Mouse (Mus musculus) adipocyte (in vitro differentiated cells): ENCODE results near the gene Trim5.
"Not testable (repeated sequence)": the region's sequence is repeated elsewhere in the genome, so short reads cannot be mapped to it uniquely, and the experiment has no call there.

Experiments
- DNase-seq: peaks from one replicate; pipeline ENCODE4 v3.0.0-alpha.2; 2016; ENCODE audit warnings: low spot score

Trim5 gene

DNA sequence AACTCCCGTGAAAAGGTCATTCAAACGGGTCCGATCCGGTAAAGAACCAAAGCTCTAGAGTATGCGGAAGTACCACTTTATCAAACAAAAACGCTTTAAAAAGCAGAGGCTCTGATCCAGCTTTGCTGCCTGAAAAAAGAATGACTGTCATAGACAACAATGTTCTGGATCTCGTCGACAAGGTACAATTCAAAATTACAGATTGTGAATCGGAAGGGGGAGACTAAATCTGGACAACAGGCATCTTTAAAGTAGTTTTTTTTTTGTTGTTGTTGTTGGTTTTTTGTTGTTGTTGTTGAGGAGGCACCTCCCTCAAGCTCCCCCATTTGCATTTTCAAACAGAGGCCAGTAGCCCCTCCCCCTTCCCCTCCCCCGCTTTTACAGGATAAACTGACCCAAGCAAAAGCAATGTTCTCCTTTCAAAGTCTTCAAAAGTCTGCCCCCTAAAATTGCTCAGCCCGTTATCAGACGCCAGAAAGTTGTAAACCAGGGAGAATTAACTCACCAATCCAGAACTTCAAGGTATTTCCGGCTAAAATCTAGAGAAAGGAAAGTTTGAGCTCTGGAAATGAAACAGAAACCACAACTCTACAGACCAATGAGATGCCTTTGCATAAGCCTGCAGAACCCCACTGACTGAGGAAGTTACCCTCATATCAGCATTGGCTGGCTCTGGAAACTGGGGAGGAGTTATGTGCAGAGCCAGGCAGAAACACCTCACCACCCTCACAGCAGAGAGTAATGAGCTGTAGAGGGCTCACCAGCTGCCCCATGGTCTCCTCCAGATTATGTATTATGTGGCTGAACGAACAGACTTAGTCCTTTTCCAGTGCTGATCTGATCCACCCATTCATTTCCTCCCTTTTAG, at the start of gene Trim5:
Gene Trim5, minus strand, starts transcription at position 519 of the 868 bp plus-strand sequence.
- not testable (repeated sequence) for DNase-seq

DNA sequence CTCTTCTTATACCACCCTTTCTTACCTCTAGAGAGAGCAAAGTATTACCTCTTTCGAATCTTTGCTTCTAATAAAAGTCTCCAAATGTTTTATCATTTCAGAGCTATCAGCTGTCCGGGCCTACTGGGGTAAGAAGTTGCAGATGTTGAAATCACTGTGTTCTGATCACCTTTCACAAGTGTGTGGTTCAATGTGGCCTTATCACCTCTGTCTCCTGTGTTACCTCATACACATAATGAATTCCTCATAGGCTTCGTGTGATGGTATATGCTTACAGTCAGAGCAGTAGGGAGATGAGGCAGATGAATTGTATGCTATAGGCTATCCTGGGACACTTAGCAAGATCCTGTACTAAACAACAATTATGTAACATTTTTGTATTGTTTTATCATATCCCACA, 47.7 kb upstream of the Trim5 start:
- not testable (repeated sequence) for DNase-seq

DNA sequence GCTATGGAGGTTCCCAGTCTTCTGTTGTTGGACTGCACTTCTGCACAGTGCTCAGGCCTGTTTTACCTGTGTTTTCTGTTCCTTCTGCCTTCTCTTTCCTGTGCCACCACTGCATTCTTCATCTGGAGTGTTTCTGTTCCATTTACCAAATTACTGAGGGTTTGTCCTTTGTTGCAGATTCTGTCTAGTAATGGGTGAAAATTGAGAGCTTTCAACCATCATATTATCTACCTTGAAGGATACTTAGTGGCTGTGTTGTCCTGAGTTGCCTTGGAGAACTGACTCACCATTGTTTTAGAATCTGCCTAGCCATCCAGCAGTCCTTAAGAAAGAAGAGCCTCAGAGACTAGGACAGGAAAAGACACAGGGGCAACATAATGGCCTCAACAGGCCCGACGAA, 41.3 kb upstream of the Trim5 start, which contains the start of gene Trim34b:
Gene Trim34b, plus strand, starts transcription at position 301 of the 400 bp plus-strand sequence.
- DNase-seq: not testable (repeated sequence)

DNA sequence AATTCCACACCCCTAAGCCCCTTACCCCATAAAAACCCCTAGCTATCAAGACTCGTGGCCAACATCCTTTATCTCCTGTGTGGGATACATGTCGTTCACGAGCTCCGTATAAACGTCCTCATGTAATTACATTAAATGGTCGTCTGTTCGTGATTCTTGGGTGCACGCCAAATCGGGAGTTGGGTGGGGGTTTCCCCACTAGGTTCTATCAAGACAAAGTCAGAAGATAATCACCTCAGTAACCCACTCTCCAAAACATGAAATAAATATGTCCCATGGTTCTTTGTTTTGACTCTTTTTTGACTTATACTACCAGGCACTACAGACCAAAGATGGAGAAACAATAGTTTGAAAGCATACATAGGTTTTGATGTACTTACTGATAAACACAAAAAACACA, 34.1 kb upstream of the Trim5 start:
- no peak for DNase-seq

DNA sequence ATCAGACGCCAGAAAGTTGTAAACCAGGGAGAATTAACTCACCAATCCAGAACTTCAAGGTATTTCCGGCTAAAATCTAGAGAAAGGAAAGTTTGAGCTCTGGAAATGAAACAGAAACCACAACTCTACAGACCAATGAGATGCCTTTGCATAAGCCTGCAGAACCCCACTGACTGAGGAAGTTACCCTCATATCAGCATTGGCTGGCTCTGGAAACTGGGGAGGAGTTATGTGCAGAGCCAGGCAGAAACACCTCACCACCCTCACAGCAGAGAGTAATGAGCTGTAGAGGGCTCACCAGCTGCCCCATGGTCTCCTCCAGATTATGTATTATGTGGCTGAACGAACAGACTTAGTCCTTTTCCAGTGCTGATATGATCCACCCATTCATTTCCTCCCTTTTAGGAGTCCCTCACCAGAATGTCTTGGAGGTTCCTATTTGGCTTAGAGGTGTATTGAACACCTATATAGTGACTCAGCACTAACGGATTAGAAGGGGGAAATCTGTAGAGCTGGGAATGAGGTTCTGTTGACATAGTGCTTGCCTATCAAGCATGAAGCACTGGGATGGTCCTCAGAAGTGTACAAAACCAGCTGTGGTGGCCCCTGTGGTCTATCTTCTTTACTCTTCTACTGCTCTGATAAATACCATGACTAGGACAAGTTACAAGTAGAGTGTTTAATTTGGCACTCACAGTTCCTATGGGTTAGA, 27.6 kb upstream of the Trim5 start, which contains the start of gene Trim12a:
Gene Trim12a, minus strand, starts transcription at position 98 of the 712 bp plus-strand sequence.
- DNase-seq: not testable (repeated sequence)

DNA sequence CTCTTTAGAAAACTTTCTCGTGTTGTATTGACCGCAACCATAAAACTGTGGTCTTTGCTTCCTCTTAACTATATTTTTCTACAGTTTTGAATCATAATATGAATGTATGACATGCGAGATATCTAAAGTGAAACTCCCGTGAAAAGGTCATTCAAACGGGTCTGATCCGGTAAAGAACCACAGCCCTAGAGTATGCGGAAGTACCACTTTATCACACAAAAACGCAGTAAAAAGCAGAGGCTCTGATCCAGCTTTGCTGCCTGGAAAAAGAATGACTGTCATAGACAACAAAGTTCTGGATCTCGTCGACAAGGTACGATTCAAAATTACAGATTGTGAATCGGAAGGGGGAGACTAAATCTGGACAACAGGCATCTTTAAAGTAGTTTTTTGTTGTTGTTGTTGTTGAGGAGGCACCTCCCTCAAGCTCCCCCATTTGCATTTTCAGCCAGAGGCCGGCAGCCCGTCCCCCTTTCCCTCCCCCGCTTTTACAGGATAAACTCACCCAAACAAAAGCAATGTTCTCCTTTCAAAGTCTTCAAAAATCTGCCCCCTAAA, 27.0 kb upstream of the Trim5 start:
- DNase-seq: no peak

DNA sequence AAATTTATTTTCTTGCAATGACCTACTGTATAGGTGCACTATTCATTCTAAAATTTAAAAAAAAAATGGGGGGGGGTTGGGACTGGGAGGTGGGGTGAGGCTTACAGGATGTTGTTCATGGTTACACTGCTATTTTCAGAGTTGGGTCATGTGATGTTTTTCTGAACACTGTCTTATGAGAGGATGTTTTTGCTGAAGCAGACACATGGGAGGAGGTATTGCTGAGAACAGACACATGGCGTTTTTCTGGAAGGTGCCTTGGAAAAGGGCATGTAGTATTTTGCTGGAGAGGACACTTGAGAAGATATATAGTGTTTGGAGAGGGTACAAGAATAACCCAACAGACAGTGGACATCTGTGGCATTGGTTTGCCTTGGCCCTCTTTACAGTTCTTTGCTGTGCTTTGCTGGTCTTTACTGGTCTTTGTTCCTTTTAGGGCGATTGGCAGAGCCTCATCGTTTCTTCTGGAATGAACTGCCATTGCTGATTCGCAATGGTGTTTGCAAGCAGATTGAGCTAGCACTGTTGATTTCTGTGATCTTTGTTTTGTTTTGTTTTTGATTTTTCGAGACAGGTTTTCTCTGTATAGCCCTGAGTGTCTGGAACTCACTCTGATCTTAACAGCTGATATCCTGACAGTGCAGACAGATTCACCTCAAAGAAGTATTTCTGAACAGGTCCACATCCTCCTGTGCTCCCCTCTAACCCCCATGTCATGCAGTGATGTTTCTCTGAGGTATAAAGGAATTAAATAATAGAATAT, 3.9 kb upstream of the Trim5 start:
- DNase-seq: no peak

DNA sequence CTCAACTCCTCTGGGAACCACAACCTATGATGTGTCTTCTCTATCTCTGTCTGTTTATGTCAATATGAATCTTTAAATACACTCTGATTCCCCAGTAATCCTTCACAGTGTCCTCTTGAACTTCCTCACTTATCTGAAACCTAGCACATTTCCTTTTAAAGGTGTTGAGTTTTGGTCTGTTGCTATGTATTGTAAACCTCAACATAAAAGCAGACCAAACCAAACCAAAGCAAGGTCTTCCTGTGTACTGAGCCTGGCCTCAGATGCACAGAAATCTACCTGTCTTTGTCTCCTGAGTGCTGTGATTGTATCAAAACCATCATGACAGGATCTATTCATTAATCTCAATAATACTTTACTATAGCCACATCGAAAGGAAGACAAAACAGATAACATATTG, 2.7 kb upstream of the Trim5 start:
- DNase-seq: no peak

DNA sequence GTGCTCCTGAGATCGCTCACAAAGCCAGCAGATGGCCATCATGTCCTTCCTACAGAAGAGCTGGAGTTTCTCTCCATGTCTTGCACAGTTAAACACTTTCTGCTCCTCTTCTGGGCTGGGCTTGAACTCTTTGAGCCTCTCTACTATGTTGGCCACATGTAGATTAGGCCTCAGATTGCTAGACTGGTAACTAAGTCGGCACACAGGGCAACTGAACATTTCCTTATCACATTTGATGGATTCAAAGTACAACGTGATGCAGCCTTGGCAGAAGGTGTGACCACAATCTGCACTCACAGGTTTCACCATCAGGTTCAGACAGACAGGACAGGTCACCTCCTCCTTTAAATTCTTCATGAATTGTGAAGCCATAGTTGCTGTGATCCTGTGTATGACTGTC, 8.5 kb downstream of the Trim5 start:
- DNase-seq: not testable (repeated sequence)

DNA sequence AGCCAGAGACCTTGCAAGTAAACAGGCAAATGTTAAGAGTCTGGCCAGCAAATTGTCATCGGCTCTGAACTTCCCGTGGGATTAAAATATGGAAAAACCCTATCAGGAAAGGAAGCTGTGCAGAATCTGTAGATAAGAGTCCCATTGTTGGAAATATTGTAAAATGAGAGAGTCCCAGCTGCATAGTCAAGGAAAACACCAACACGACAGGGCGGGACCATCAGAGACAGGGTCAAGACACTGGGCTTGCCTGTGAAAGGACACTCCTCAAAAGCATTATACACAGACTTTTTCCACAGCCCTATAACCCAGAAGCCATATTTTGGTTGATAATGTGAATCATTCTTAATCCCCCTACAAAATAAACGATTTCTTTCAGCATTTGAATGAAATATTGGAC, 22.6 kb downstream of the Trim5 start:
- not testable (repeated sequence) for DNase-seq

DNA sequence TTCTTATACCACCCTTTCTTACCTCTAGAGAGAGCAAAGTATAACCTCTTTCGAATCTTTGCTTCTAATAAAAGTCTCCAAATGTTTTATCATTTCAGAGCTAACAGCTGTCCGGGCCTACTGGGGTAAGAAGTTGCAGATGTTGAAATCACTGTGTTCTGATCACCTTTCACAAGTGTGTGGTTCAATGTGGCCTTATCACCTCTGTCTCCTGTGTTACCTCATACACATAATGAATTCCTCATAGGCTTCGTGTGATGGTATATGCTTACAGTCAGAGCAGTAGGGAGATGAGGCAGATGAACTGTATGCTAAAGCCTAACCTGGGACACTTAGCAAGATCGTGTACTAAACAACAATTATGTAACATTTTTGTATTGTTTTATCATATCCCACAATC, 27.5 kb downstream of the Trim5 start:
- not testable (repeated sequence) for DNase-seq

DNA sequence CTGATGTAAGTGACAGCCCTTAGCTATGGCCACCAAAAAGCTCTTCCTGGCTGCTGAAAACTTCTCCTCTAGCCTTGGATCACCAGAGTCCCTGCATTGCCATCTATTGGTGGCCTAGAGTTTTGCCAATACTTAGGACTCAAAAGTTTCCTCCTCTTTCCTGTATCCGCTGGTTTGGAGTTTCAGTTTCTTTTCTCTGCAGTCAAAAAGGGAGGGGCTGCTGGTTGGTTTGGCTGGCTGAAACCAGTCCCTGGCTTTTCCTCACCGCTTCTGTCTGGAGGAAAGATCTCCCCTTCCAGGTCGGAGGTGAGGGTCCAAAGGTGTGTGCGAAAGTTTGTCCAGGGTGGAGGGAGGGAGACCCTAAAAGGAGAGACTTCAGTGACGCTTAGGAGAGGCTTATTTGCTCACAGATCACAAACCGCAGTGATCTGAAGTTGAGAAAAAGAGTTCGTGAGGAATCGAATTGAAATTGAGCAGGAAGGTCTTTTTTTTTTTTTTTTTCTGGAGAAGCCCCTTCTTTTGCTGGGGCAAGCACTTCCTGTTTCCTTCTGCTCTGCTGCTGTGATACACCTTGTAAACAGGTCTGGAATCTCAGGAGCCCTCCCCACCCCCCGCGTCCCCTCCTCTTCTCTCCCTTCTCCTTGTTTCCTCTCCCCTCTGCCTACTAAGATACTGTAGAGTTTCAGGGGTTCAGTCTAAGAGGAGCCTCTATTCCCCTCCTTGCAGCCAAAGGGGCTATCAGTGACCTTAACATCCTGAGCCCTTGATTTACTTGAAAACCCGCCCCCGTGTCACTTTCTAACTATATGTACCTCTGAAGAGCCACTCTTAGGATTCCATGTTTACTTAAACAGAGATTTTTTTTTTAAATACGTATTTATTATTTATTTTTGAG, 43.4 kb downstream of the Trim5 start, which contains the start of gene Trim34a:
Gene Trim34a, plus strand, starts transcription at position 171 of the 895 bp plus-strand sequence.
- DNase-seq: peak; percentile 90

DNA sequence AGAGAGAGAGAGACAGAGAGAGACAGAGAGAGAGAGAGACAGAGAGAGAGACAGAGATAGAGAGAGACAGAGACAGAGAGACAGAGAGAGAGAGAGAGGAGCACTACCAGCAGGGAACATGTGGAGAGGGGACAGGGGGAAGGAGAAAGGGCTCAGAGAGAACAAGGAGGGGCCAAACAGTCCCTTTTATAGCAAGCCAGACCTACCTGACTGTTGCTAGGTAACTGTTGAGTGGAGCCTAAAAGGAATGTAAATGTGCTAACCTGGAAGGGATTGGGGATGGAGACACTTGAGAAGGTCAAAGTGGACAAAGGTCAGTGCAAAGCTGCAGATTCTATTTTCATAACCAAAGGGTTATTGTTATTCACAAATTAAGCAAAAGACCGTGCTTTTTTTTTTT, 44.3 kb downstream of the Trim5 start:
- no peak for DNase-seq

DNA sequence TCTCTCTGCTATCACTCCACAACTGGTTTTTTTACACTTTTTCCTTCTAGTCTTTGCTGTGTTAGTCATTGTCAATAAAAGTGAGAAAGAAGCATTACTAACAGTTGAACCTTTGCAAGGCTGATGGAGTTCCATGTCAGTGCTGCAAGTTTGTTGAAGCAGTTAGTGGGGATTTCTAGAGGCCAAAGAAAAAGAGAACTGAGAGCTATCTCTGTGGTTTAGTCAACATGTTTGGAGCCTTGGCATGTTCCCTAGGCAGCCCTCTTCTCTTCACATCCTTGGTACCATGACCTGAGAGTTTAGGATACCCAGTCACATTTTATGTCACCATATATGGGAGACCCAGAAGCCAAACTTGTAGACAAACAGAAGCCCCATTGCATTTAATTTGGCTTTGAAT, 47.0 kb downstream of the Trim5 start:
- no peak for DNase-seq

DNA sequence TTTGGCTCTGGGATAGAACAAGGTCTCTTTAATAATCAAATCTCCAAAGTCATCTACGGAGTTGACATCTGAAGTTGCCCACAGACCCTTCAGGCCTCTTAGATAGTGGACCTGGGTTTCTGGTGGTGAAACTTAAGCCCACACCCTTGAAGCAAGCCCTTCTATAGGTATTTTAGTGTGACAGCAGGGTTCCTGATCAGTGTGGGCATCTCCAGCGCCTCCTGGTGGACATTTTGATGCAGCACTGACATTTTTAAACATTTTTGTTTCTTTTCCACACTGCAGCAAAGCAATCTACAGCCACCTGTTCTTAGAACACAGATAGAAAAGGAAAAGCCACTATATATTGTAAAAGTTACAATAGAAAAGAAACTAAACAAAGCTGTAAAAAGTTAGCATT, 56.7 kb downstream of the Trim5 start:
- peak; percentile 48 for DNase-seq

DNA sequence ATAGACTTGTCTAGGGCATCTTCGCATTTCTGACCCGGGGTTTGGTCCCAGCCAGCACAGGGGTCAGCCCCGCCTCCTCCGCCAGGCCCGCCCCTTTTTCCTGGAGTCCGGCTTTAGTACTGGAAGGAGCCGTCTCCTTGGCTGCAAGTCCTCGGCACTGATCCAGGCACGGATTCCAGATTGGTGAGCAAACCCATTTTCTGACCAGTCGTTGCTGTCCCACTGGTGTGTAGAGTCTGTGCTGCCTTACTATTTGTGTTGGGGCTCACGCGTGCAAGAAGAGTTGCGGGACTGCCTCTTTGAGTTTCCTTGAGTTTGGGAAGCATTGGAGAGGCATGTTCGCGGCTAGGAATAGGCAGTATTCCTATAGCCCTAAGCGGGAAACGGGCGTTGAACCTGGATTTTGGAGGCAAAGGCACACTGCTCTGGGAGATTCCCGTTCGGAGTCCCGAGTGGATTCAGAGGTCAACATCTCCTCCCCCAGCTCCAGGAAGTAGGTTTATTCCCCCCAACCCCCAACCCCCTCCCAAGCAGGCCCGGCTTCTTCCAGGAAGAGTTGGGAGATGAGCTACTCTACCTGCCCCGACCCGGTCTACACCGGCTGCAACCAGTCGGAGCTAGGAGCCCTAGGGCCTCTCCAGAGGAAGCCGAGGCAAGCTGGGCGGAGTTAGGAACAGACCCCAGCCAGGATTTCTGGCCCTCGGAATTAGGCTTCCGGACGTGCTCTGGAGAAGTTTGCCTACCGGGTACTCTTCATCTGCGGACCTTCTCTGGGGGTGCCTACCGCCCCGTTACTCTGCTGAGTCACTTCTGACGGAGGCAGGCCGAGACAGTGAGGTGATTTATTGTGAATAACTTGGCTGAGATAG, 69.0 kb downstream of the Trim5 start, which contains the start of gene Trim6:
Gene Trim6, plus strand, starts transcription at position 93 of the 869 bp plus-strand sequence.
- DNase-seq: peak; percentile 90

DNA sequence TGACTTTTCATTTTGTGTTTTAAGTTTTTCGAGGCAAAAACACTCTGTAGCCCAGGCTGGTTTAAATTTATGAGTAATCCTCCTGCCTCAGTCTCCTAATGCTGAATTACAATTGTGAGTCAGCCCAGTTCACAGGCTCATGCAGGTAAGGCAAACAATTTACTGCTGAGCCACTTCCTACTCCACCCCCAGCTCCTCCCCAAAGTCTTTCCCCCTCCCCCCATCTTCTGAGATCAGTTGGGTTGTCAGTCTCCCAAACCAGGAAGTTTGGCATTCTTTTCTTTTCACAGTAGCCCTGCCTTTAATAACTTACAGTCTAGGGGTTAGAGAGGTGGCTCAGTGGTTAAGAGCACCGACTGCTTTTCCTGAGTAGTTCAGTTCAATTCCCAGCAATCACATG, 70.0 kb downstream of the Trim5 start:
- no peak for DNase-seq

DNA sequence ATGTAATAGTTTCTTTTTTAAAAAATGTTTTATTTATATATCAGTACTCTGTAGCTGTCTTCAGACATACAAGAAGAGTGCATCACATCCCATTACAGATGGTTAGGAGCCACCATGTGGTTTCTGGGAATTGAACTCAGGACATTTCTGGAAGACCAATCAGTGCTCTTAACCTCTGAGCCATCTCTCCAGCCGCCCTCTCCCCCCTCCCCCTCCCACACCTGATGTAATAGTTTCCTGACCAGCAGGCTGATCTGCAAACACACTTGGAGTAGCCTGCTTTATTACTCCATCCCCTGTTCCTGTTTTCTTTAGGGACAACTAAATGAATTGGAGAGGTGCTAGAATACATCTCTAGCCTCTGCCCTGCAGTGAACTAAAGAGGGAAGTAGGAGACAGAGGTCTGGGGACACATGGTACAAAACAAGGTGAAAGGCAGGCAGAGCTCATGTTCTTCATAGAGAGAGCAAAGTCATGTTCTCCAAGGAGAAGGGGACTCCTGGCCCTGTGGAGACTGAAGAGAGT, 71.8 kb downstream of the Trim5 start:
- DNase-seq: no peak
